Mouse (Mus musculus): ENCODE results near the gene Slc7a9. TPM values are rescaled to one million over a fixed set of nuclear protein-coding genes. Genes with fewer than 3 reads are reported as not detected.

The Slc7a9 gene
- total and polyA plus RNA-seq, 2 experiments from 2014 or later, result not detected

GRCm38 (mm10) chr7:35465027-35465426 lies 16.4 kb downstream of the Slc7a9 start:
- DNase-seq (ENCODE audit: low spot score), result no peak
- Histone ChIP-seq H3K27ac (ENCODE audit: low read depth, low read length) (no peak overlapping the region), H3K27me3 (ENCODE audit: insufficient read depth, low read length) (no peaks in the 10 kb centered on the region), H3K4me2 (ENCODE audit: low read depth, low read length, poor library complexity, severe bottlenecking) (no peak overlapping the region), H3K4me1 (ENCODE audit: insufficient read depth, low read length) (no peaks in the 10 kb centered on the region), H3K4me3 (ENCODE audit: low read depth, low read length) (no peak overlapping the region), H3K36me3 (ENCODE audit: insufficient read depth, low read length) (peaks cover 9% of the 10 kb centered on the region; the same call in 1 of the 2 replicates), H3K9ac (replicated peaks; ENCODE audit: low read length, poor library complexity, severe bottlenecking) (no peak overlapping the region), H3K9me3 (ENCODE audit: low read length) (no peaks in the 10 kb centered on the region)
- no peak for TF ChIP-seq CTCF (IDR thresholded peaks at IDR 0.05)
- WGBS, result 97% methylated on average over 5 of the region's 5 CpGs
- ATAC-seq (ENCODE audit: low FRiP score), result no peak

DNA sequence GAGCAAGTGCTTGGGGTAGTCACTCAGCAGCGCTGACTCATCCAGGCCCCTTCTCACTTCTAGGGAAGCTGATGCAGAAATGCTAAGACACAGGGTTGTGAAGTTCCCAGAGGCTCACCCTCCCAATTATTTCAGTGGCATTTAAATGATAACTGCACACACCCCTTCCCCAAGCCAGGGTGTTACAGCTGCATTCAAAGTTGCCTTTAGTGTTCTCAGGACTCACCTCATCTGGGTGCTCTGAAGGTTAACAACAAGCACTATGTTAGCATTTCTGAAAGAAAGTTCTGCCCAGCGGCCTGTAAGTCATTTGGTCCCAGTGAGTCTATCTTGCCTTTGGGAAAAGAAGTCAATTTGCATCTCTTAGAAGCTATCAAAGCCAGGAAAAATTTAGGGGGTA lies 19.3 kb downstream of the Slc7a9 start:
- Histone ChIP-seq H3K27me3 (ENCODE audit: insufficient read depth, low read length) (no peaks in the 10 kb centered on the region), H3K4me3 (ENCODE audit: low read depth, low read length) (no peak overlapping the region), H3K9me3 (ENCODE audit: low read length) (no peaks in the 10 kb centered on the region), H3K4me1 (ENCODE audit: insufficient read depth, low read length) (no peaks in the 10 kb centered on the region), H3K4me2 (ENCODE audit: low read depth, low read length, poor library complexity, severe bottlenecking) (no peak overlapping the region), H3K27ac (ENCODE audit: low read depth, low read length) (no peak overlapping the region), H3K9ac (replicated peaks; ENCODE audit: low read length, poor library complexity, severe bottlenecking) (no peak overlapping the region), H3K36me3 (ENCODE audit: insufficient read depth, low read length) (peaks cover 9% of the 10 kb centered on the region; the same call in 1 of the 2 replicates)
- no peak for DNase-seq (ENCODE audit: low spot score)
- no peak for TF ChIP-seq CTCF (IDR thresholded peaks at IDR 0.05)
- WGBS, result 62% methylated on average over 2 of the region's 2 CpGs
- ATAC-seq (ENCODE audit: low FRiP score), result no peak

DNA sequence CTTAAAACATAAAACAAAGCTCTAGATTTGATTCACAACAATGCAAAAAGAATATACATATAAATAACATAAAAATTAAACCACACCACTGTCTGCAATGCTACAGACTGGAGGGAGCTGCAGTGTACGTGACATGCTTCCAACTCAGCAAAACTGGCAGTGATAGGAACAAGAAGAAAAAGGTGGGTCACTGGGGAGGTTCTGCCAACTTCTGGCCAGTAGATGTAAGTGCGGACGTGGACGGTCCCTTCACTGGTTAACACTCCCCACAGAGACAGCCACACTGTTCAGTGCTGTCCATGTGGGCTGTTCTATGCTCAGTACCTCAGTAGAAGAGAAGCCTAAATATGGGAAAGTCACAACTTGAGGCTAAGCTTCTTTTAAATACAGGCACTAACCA lies 22.2 kb downstream of the Slc7a9 start:
- 45% methylated on average over 4 of the region's 4 CpGs for WGBS
- ATAC-seq (ENCODE audit: low FRiP score), result no peak
- Histone ChIP-seq H3K4me1 (ENCODE audit: insufficient read depth, low read length) (no peaks in the 10 kb centered on the region), H3K9ac (replicated peaks; ENCODE audit: low read length, poor library complexity, severe bottlenecking) (no peak overlapping the region), H3K36me3 (ENCODE audit: insufficient read depth, low read length) (peaks cover 5% of the 10 kb centered on the region; the same call in 1 of the 2 replicates), H3K9me3 (ENCODE audit: low read length) (no peaks in the 10 kb centered on the region), H3K27me3 (ENCODE audit: insufficient read depth, low read length) (no peaks in the 10 kb centered on the region), H3K4me2 (ENCODE audit: low read depth, low read length, poor library complexity, severe bottlenecking) (no peak overlapping the region), H3K27ac (ENCODE audit: low read depth, low read length) (no peak overlapping the region), H3K4me3 (ENCODE audit: low read depth, low read length) (no peak overlapping the region)
- TF ChIP-seq CTCF (IDR thresholded peaks at IDR 0.05), result no peak
- no peak for DNase-seq (ENCODE audit: low spot score)

DNA sequence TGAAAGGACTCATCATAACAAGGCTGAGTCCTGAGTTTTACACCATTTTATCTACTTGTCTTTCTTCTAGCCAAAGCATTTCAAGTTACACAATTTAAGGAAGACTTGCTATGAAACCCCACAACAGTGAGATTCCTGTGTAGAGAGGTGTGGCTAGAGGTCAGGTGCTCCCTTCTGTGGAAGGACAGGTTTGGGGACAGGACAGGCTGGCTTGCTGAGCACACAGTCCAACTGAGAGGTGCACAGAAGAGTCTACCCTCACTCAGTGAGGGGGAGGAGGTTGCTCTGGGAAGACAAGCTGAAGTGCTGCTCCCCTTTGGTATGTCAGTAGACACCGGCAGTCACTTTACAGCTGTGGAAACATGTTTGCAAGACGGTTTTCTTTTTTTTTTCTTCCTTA lies 27.9 kb downstream of the Slc7a9 start:
- no peak for ATAC-seq (ENCODE audit: low FRiP score)
- Histone ChIP-seq H3K27ac (ENCODE audit: low read depth, low read length) (no peak overlapping the region), H3K9me3 (ENCODE audit: low read length) (no peaks in the 10 kb centered on the region), H3K4me1 (ENCODE audit: insufficient read depth, low read length) (no peaks in the 10 kb centered on the region), H3K9ac (replicated peaks; ENCODE audit: low read length, poor library complexity, severe bottlenecking) (no peak overlapping the region), H3K27me3 (ENCODE audit: insufficient read depth, low read length) (no peaks in the 10 kb centered on the region), H3K36me3 (ENCODE audit: insufficient read depth, low read length) (no peaks in the 10 kb centered on the region), H3K4me2 (ENCODE audit: low read depth, low read length, poor library complexity, severe bottlenecking) (no peak overlapping the region), H3K4me3 (ENCODE audit: low read depth, low read length) (no peak overlapping the region)
- TF ChIP-seq CTCF (IDR thresholded peaks at IDR 0.05), result no peak
- DNase-seq (ENCODE audit: low spot score), result no peak
- 81% methylated on average over 2 of the region's 2 CpGs for WGBS

DNA sequence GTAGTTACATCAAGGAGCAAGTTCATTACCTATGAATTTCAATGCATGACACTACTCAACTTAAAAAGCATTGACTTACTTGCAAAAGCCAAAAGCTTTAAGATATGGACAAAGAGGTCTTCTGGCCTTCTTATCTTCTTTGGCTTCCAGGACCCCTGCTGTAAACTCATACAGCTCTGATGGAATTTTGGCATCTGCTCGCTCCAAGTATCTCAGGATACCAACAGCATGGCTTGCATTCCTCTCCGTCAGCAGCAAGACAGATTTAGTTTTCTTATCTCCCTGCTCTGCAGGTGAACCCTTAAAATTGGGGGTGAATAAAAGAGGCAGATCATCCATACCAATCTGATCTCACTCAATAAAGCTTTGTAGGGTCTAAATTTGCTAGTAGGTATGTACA lies 36.5 kb downstream of the Slc7a9 start:
- ATAC-seq (ENCODE audit: low FRiP score) (no peak), DNase-seq (ENCODE audit: low spot score) (no peak)
- no peak overlapping the region for H3K27ac ChIP-seq (ENCODE audit: low read depth, low read length)
- H3K9ac ChIP-seq (replicated peaks; ENCODE audit: low read length, poor library complexity, severe bottlenecking), result no peak overlapping the region
- H3K4me2 ChIP-seq (ENCODE audit: low read depth, low read length, poor library complexity, severe bottlenecking), result no peak overlapping the region
- 82% methylated on average over 2 of the region's 2 CpGs for WGBS
- no peaks in the 10 kb centered on the region for H3K27me3 ChIP-seq (ENCODE audit: insufficient read depth, low read length)
- H3K4me1 ChIP-seq (ENCODE audit: insufficient read depth, low read length), result no peaks in the 10 kb centered on the region
- no peaks in the 10 kb centered on the region for H3K9me3 ChIP-seq (ENCODE audit: low read length)
- H3K36me3 ChIP-seq (ENCODE audit: insufficient read depth, low read length), result no peaks in the 10 kb centered on the region
- H3K4me3 ChIP-seq (ENCODE audit: low read depth, low read length), result no peak overlapping the region
- TF ChIP-seq CTCF (IDR thresholded peaks at IDR 0.05), result no peak

DNA sequence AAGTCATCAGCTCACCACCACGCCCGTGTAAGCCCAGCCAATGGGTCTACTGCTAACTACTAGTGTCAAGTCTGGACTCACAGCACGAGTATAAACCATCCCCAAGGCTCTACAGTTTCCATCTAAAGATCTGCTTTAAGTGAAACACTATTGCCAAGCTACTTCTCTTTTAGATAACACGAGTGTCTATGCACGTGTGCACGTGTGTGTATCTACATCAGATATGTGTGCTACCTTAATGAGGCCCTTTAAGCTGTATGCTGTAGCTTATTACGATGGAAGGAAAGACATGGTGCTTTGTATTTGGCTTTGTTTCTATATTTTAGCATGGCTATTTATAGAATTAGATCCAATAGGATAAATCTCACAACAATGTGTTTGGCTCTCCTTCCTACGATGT lies 38.0 kb downstream of the Slc7a9 start:
- TF ChIP-seq CTCF (IDR thresholded peaks at IDR 0.05), result no peak
- DNase-seq (ENCODE audit: low spot score) (no peak), ATAC-seq (ENCODE audit: low FRiP score) (no peak)
- H3K9me3 ChIP-seq (ENCODE audit: low read length), result no peaks in the 10 kb centered on the region
- no peaks in the 10 kb centered on the region for H3K36me3 ChIP-seq (ENCODE audit: insufficient read depth, low read length)
- H3K4me2 ChIP-seq (ENCODE audit: low read depth, low read length, poor library complexity, severe bottlenecking), result no peak overlapping the region
- H3K27me3 ChIP-seq (ENCODE audit: insufficient read depth, low read length), result no peaks in the 10 kb centered on the region
- no peak overlapping the region for H3K9ac ChIP-seq (replicated peaks; ENCODE audit: low read length, poor library complexity, severe bottlenecking)
- H3K4me1 ChIP-seq (ENCODE audit: insufficient read depth, low read length), result no peaks in the 10 kb centered on the region
- 85% methylated on average over 8 of the region's 8 CpGs for WGBS
- H3K4me3 ChIP-seq (ENCODE audit: low read depth, low read length), result no peak overlapping the region
- no peak overlapping the region for H3K27ac ChIP-seq (ENCODE audit: low read depth, low read length)
